8 mouse cellular contexts compared by ENCODE assay signal in the genomic region with DNA sequence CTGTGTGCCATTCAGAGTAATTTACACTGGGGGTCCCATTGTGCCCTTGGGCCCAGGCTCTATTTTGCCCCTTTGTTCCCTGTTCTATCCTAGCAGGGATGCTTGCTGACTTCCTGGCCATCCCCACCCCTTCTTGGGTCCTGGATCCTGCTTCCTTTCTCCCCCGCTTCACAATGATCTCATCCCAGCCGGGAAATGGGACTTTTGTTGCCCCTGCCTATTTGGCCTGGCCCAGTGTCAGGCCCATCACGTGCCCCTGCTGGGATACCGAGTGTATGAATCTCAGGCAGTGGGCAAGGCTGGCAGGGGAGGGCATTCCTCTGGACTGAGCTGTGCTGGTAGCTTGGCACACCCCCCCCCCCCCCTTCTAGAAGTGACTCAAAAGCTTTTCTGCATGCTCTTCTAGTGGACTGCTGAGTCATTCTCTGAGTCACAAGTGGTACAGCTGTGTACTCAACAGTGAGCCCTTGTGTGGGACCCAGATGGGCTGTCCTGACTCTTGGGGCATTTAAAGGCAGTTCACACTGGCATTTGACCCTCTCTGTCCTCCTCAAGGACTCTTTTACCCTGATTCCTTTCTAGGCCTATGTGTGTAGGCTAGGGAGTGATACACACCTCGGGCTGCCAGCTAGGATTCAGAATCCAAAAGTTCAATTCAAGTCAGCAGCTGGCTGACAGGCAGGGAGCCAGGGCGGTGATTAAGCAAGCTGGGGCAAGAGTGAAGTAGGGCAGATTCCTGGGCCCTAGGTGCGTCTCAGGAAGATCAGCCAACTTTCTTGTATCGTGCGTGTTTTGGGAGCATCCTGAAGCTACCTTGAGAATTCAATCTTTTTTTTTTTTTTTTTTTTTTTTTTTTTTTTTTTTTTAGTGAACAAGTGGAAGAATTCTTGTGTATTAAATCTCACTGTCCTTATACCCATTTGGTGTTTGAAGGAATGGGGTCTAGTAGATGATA.
DNase-seq lines count a peak whose midpoint lies in the region; ATAC-seq and TF ChIP-seq lines count a peak whose summit lies in the region.

No protein-coding gene starts in this region.

- peak overlapping the region; percentile 92 for H3K27ac ChIP-seq in gastrocnemius, adult 2 months

- intact Hi-C loops in gastrocnemius, adult 2 months (cut with DNase I): no loop called here
- intact Hi-C loops in left cerebral cortex, postnatal 14 days (cut with DNase I): no loop called here

- TF ChIP-seq CTCF in gastrocnemius, adult 2 months (IDR thresholded peaks at IDR 0.05): no peak

- ATAC-seq in cerebellum, adult (ENCODE audit: insufficient number of reproducible peaks, low FRiP score, low TSS enrichment): peak; percentile 28
- ATAC-seq in inflammation-experienced regulatory T-cells, adult 6 months: peak; percentile 63
- ATAC-seq in megakaryocyte-erythroid progenitor cell, adult 5-6 weeks (replicated peaks; ENCODE audit: low FRiP score, low TSS enrichment, poor library complexity, severe bottlenecking): peak; percentile 79

- H3K4me3 ChIP-seq in gastrocnemius, adult 2 months: no peak overlapping the region

- peak; percentile 73 for DNase-seq in right cerebral cortex, adult 18-20 months
- DNase-seq in right cerebral cortex, postnatal 4 days: no peak
- DNase-seq in gastrocnemius, adult 2 months: peak; percentile 91
- DNase-seq in left cerebral cortex, postnatal 14 days (ENCODE audit: low spot score in 2 of 2): peak; percentile 22 to 67
- DNase-seq in T-cell, adult 2 months (ENCODE audit: low spot score): no peak

Comparison
In these comparisons a context has a peak if more than half of its experiments do, and no peak if none do; other contexts are left out.
1. DNase-seq: peak in right cerebral cortex, adult 18-20 months (single experiment), gastrocnemius, adult 2 months (single experiment) and left cerebral cortex, postnatal 14 days (2 of 2); none in right cerebral cortex, postnatal 4 days (single experiment) and T-cell, adult 2 months (single experiment).
2. ATAC-seq: peak in every context shown above with its lines; median percentile 79 in megakaryocyte-erythroid progenitor cell, adult 5-6 weeks; 63 in inflammation-experienced regulatory T-cells, adult 6 months; 28 in cerebellum, adult.